Mouse (Mus musculus): Measurements from ENCODE around the gene Sf1.
A peak's percentile ranks its signal among the peaks of the same experiment; 100 is the strongest.

Gene Sf1

GRCm38 (mm10) chr19:6363411-6364240, at the start of gene Sf1:
TSS of gene Sf1 (plus strand) at chr19:6363690.
- peak; percentile 98 for DNase-seq (ENCODE audit: low read depth, low spot score)

DNA sequence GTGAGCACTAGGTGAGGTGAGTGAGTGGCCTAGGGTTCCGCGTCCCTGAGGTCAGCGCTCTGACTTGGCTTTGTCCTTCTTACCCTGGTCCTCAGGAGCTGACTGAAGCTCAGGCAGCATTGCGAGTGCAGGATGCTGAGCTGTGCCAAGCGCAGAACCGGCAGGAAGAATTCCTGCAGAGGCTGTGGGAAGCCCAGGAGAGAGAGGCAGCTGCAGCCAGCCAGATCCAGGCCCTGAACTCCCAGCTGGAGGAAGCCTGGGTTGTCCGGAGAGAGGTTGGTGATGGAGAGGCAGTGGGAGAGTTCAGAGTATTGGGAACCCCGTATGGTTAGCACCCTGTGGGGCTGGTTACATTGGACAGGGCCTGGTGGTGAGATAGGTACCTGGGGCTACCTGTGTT, 49.7 kb upstream of the Sf1 start:
- no peak for DNase-seq (ENCODE audit: low read depth, low spot score)

DNA sequence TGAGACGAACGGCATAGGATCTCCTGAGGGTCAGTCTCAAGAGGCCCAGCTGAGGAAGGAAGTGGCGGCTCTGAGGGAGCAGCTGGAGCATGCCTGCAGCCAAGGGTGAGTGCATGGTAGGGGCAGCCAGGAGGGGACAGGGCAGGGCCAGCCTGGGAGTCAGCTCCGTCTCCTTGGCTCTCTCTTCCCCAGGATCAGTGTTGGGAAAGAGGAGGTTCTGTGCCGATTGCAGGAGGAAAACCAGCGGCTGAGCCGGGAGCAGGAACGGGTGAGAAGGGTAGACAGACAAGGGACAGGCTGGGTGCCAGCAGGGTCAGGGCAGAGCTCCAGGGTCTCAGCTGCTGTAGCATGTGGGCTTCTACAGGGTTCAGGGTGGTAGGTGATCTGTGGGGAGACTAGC, 49.0 kb upstream of the Sf1 start:
- DNase-seq (ENCODE audit: low read depth, low spot score) = no peak

- no peak for DNase-seq (ENCODE audit: low read depth, low spot score)
Measured at GRCm38 (mm10) chr19:6315573-6315972, 47.9 kb upstream of the Sf1 start.

- DNase-seq (ENCODE audit: low read depth, low spot score) = no peak
Measured at GRCm38 (mm10) chr19:6318145-6318544, 45.3 kb upstream of the Sf1 start.

- DNase-seq (ENCODE audit: low read depth, low spot score) = no peak
Measured at GRCm38 (mm10) chr19:6321358-6321757, 42.1 kb upstream of the Sf1 start.

- DNase-seq (ENCODE audit: low read depth, low spot score) = no peak
Measured at GRCm38 (mm10) chr19:6321786-6322621, 41.5 kb upstream of the Sf1 start.

DNA sequence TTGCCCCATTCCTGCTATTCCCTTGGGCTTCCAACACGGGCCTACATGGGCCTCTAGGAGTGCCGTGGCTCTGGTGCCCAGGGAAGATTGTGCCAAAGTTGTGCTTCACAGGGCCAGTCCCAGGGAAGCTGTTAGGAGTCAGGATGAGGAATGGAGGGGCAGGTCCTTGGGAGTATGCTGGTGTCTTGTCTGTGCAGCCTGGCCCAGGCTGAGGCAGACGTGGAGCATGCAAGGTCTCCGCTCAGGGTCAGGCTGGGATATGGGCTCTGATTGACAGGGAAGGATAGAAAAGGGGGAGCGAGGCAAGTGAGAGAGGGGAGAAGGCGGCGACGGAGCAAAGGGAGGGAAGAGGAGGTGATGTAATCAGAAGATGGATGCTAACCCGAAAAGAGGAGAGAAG, 38.7 kb upstream of the Sf1 start:
- DNase-seq (ENCODE audit: low read depth, low spot score) = no peak

DNA sequence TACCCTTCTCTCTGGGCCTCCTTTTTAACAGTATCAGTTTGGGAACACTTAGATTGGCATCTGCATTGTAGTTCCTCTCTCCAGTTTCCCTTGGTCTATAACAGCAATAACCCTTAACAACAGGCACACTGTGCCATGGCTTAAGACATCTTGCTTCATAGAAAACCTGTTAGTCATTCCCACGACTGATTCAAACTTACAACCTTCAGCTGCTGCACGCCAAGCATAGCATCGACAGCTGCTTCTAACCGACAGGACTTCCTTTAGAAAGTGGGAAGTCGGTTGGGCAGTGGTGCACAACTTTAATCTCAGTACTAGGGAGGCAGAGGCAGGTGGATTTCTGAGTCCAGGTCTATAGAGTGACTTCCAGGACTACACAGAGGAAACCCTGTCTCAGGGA, 32.3 kb upstream of the Sf1 start:
- no peak for DNase-seq (ENCODE audit: low read depth, low spot score)

- DNase-seq (ENCODE audit: low read depth, low spot score) = no peak
Measured at GRCm38 (mm10) chr19:6331719-6332516, 31.6 kb upstream of the Sf1 start.

- no peak for DNase-seq (ENCODE audit: low read depth, low spot score)
Measured at GRCm38 (mm10) chr19:6333761-6334595, 29.5 kb upstream of the Sf1 start.

GRCm38 (mm10) chr19:6334673-6335457, 28.6 kb upstream of the Sf1 start, which contains the start of gene Men1:
TSS of gene Men1 (plus strand) at chr19:6334979.
- peak; percentile 92 for DNase-seq (ENCODE audit: low read depth, low spot score)

GRCm38 (mm10) chr19:6335458-6335827, 28.0 kb upstream of the Sf1 start:
- no peak for DNase-seq (ENCODE audit: low read depth, low spot score)

- DNase-seq (ENCODE audit: low read depth, low spot score) = no peak
Measured at GRCm38 (mm10) chr19:6336920-6337319, 26.6 kb upstream of the Sf1 start.

DNA sequence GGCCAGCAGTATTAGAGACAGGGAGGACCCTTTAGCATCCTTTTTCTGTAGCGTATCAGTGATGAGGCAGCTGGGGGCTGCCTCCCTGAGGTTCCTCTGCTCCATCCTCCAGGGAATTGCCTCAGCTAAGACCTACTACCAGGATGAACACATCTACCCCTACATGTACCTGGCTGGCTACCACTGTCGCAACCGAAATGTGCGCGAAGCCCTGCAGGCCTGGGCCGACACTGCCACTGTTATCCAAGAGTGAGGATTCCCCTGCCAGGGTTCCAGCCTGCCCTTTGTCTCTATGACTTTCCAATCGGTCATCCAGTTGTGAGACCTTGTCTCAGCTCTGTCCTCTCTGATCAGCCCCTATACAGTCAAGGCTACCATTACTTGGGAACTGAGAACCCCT, 25.3 kb upstream of the Sf1 start:
- DNase-seq (ENCODE audit: low read depth, low spot score) = no peak

GRCm38 (mm10) chr19:6338716-6339115, 24.8 kb upstream of the Sf1 start:
- no peak for DNase-seq (ENCODE audit: low read depth, low spot score)

GRCm38 (mm10) chr19:6339191-6339590, 24.3 kb upstream of the Sf1 start:
- no peak for DNase-seq (ENCODE audit: low read depth, low spot score)

GRCm38 (mm10) chr19:6339890-6340504, 23.5 kb upstream of the Sf1 start:
- no peak for DNase-seq (ENCODE audit: low read depth, low spot score)

- DNase-seq (ENCODE audit: low read depth, low spot score) = peak; percentile 56
Measured at GRCm38 (mm10) chr19:6340524-6341452, 22.7 kb upstream of the Sf1 start, which contains the start of gene Map4k2. TSS of gene Map4k2 (plus strand) at chr19:6341135.
